Mouse (Mus musculus) lung, adult 2 months (tissue): ENCODE data around the gene Adh4.

Source experiments
- CTCF ChIP-seq: fragments of 200-500 bp; IDR thresholded peaks from 2 replicates; pipeline ENCODE4 v1.5.1; 2011; ENCODE audit warnings: mild to moderate bottlenecking, low read length, control low read depth; ENCODE audit not compliant: insufficient read depth
- POLR2A ChIP-seq: fragments of 200-500 bp; IDR thresholded peaks from 2 replicates; pipeline ENCODE4 v1.6.1; 2011; ENCODE audit warnings: low read depth, mild to moderate bottlenecking, control low read depth, low read length, borderline replicate concordance; ENCODE audit errors: extremely low read depth

GRCm38 (mm10) chr3:138448077-138448860 is 33.0 kb downstream of the Adh4 start:
- TF ChIP-seq POLR2A (no peak), CTCF (no peak)
